Mouse (Mus musculus): ENCODE data around the gene Abcc12. TPM values are rescaled to one million over a fixed set of nuclear protein-coding genes. Genes with fewer than 3 reads are reported as not detected.

Gene Abcc12
- polyA plus RNA-seq, 1 experiment from 2014 or later = 0.05 TPM

- Histone ChIP-seq H3K36me3 (ENCODE audit: control insufficient read depth, insufficient read depth, low read length) (no peaks in the 10 kb centered on the region), H3K9me3 (ENCODE audit: control insufficient read depth, low read length) (no peaks in the 10 kb centered on the region), H3K4me2 (no peak overlapping the region), H3K4me1 (ENCODE audit: control insufficient read depth, insufficient read depth, low read length) (no peaks in the 10 kb centered on the region), H3K27ac (ENCODE audit: low read depth, low read length) (no peak overlapping the region), H3K27me3 (ENCODE audit: control insufficient read depth, insufficient read depth, low read length) (no peaks in the 10 kb centered on the region), H3K9ac (ENCODE audit: low read length) (no peak overlapping the region), H3K4me3 (ENCODE audit: low read depth, low read length) (no peak overlapping the region)
- DNase-seq (ENCODE audit: low spot score, missing footprints) = no peak
- 68% methylated on average over 2 of the region's 2 CpGs for WGBS
- no peak for ATAC-seq (ENCODE audit: low FRiP score)
Observed at GRCm38 (mm10) chr8:86603174-86603573, 22.7 kb upstream of the Abcc12 start.

GRCm38 (mm10) chr8:86600311-86600710 lies 19.8 kb upstream of the Abcc12 start:
- Histone ChIP-seq H3K4me2 (no peak overlapping the region), H3K9ac (ENCODE audit: low read length) (no peak overlapping the region), H3K4me3 (ENCODE audit: low read depth, low read length) (no peak overlapping the region), H3K9me3 (ENCODE audit: control insufficient read depth, low read length) (no peaks in the 10 kb centered on the region), H3K27ac (ENCODE audit: low read depth, low read length) (no peak overlapping the region), H3K36me3 (ENCODE audit: control insufficient read depth, insufficient read depth, low read length) (no peaks in the 10 kb centered on the region), H3K27me3 (ENCODE audit: control insufficient read depth, insufficient read depth, low read length) (no peaks in the 10 kb centered on the region), H3K4me1 (ENCODE audit: control insufficient read depth, insufficient read depth, low read length) (no peaks in the 10 kb centered on the region)
- ATAC-seq (ENCODE audit: low FRiP score) (no peak), DNase-seq (ENCODE audit: low spot score, missing footprints) (no peak)
- WGBS = 82% methylated on average over 3 of the region's 3 CpGs

- no peaks in the 10 kb centered on the region for H3K4me1 ChIP-seq (ENCODE audit: control insufficient read depth, insufficient read depth, low read length)
- no peaks in the 10 kb centered on the region for H3K27me3 ChIP-seq (ENCODE audit: control insufficient read depth, insufficient read depth, low read length)
- H3K36me3 ChIP-seq (ENCODE audit: control insufficient read depth, insufficient read depth, low read length) = no peaks in the 10 kb centered on the region
- no peak overlapping the region for H3K4me2 ChIP-seq
- H3K4me3 ChIP-seq (ENCODE audit: low read depth, low read length) = no peak overlapping the region
- H3K9ac ChIP-seq (ENCODE audit: low read length) = no peak overlapping the region
- no peaks in the 10 kb centered on the region for H3K9me3 ChIP-seq (ENCODE audit: control insufficient read depth, low read length)
- 89% methylated on average over 6 of the region's 6 CpGs for WGBS
- DNase-seq (ENCODE audit: low spot score, missing footprints) (no peak), ATAC-seq (ENCODE audit: low FRiP score) (no peak)
- no peak overlapping the region for H3K27ac ChIP-seq (ENCODE audit: low read depth, low read length)
Observed at GRCm38 (mm10) chr8:86599299-86599698, 18.8 kb upstream of the Abcc12 start.

GRCm38 (mm10) chr8:86597681-86598080 lies 17.2 kb upstream of the Abcc12 start:
- Histone ChIP-seq H3K27ac (ENCODE audit: low read depth, low read length) (no peak overlapping the region), H3K9me3 (ENCODE audit: control insufficient read depth, low read length) (no peaks in the 10 kb centered on the region), H3K4me3 (ENCODE audit: low read depth, low read length) (no peak overlapping the region), H3K27me3 (ENCODE audit: control insufficient read depth, insufficient read depth, low read length) (no peaks in the 10 kb centered on the region), H3K9ac (ENCODE audit: low read length) (no peak overlapping the region), H3K4me2 (no peak overlapping the region), H3K4me1 (ENCODE audit: control insufficient read depth, insufficient read depth, low read length) (no peaks in the 10 kb centered on the region), H3K36me3 (ENCODE audit: control insufficient read depth, insufficient read depth, low read length) (no peaks in the 10 kb centered on the region)
- WGBS = 89% methylated on average over 7 of the region's 7 CpGs
- DNase-seq (ENCODE audit: low spot score, missing footprints) (no peak), ATAC-seq (ENCODE audit: low FRiP score) (no peak)

- Histone ChIP-seq H3K9me3 (ENCODE audit: control insufficient read depth, low read length) (no peaks in the 10 kb centered on the region), H3K27me3 (ENCODE audit: control insufficient read depth, insufficient read depth, low read length) (no peaks in the 10 kb centered on the region), H3K4me3 (ENCODE audit: low read depth, low read length) (no peak overlapping the region), H3K4me2 (no peak overlapping the region), H3K36me3 (ENCODE audit: control insufficient read depth, insufficient read depth, low read length) (no peaks in the 10 kb centered on the region), H3K27ac (ENCODE audit: low read depth, low read length) (no peak overlapping the region), H3K4me1 (ENCODE audit: control insufficient read depth, insufficient read depth, low read length) (no peaks in the 10 kb centered on the region), H3K9ac (ENCODE audit: low read length) (no peak overlapping the region)
- WGBS = 90% methylated on average over 5 of the region's 5 CpGs
- no peak for DNase-seq (ENCODE audit: low spot score, missing footprints)
- ATAC-seq (ENCODE audit: low FRiP score) = no peak
Observed at GRCm38 (mm10) chr8:86595671-86596070, 15.2 kb upstream of the Abcc12 start.

- ATAC-seq (ENCODE audit: low FRiP score) = no peak
- H3K36me3 ChIP-seq (ENCODE audit: control insufficient read depth, insufficient read depth, low read length) = no peaks in the 10 kb centered on the region
- DNase-seq (ENCODE audit: low spot score, missing footprints) = no peak
- no peaks in the 10 kb centered on the region for H3K27me3 ChIP-seq (ENCODE audit: control insufficient read depth, insufficient read depth, low read length)
- WGBS = 83% methylated on average over 3 of the region's 3 CpGs
- no peak overlapping the region for H3K4me3 ChIP-seq (ENCODE audit: low read depth, low read length)
- no peak overlapping the region for H3K9ac ChIP-seq (ENCODE audit: low read length)
- H3K4me1 ChIP-seq (ENCODE audit: control insufficient read depth, insufficient read depth, low read length) = no peaks in the 10 kb centered on the region
- no peak overlapping the region for H3K27ac ChIP-seq (ENCODE audit: low read depth, low read length)
- no peaks in the 10 kb centered on the region for H3K9me3 ChIP-seq (ENCODE audit: control insufficient read depth, low read length)
- H3K4me2 ChIP-seq = no peak overlapping the region
Observed at GRCm38 (mm10) chr8:86594159-86594796, 13.8 kb upstream of the Abcc12 start.

- no peaks in the 10 kb centered on the region for H3K36me3 ChIP-seq (ENCODE audit: control insufficient read depth, insufficient read depth, low read length)
- no peak overlapping the region for H3K27ac ChIP-seq (ENCODE audit: low read depth, low read length)
- H3K9me3 ChIP-seq (ENCODE audit: control insufficient read depth, low read length) = no peaks in the 10 kb centered on the region
- H3K4me2 ChIP-seq = no peak overlapping the region
- H3K27me3 ChIP-seq (ENCODE audit: control insufficient read depth, insufficient read depth, low read length) = no peaks in the 10 kb centered on the region
- no peak overlapping the region for H3K4me3 ChIP-seq (ENCODE audit: low read depth, low read length)
- WGBS = 71% methylated on average over 10 of the region's 10 CpGs
- H3K9ac ChIP-seq (ENCODE audit: low read length) = no peak overlapping the region
- ATAC-seq (ENCODE audit: low FRiP score) (no peak), DNase-seq (ENCODE audit: low spot score, missing footprints) (no peak)
- H3K4me1 ChIP-seq (ENCODE audit: control insufficient read depth, insufficient read depth, low read length) = no peaks in the 10 kb centered on the region
Observed at GRCm38 (mm10) chr8:86593099-86593498, 12.6 kb upstream of the Abcc12 start.

- Histone ChIP-seq H3K4me1 (ENCODE audit: control insufficient read depth, insufficient read depth, low read length) (no peaks in the 10 kb centered on the region), H3K4me2 (no peak overlapping the region), H3K4me3 (ENCODE audit: low read depth, low read length) (no peak overlapping the region), H3K9me3 (ENCODE audit: control insufficient read depth, low read length) (no peaks in the 10 kb centered on the region), H3K36me3 (ENCODE audit: control insufficient read depth, insufficient read depth, low read length) (no peaks in the 10 kb centered on the region), H3K9ac (ENCODE audit: low read length) (no peak overlapping the region), H3K27ac (ENCODE audit: low read depth, low read length) (no peak overlapping the region), H3K27me3 (ENCODE audit: control insufficient read depth, insufficient read depth, low read length) (no peaks in the 10 kb centered on the region)
- DNase-seq (ENCODE audit: low spot score, missing footprints) (no peak), ATAC-seq (ENCODE audit: low FRiP score) (no peak)
- 94% methylated on average over 5 of the region's 5 CpGs for WGBS
Observed at GRCm38 (mm10) chr8:86588338-86588737, 7.9 kb upstream of the Abcc12 start.

GRCm38 (mm10) chr8:86586642-86587041 lies 6.2 kb upstream of the Abcc12 start:
- no peaks in the 10 kb centered on the region for H3K36me3 ChIP-seq (ENCODE audit: control insufficient read depth, insufficient read depth, low read length)
- H3K4me2 ChIP-seq = no peak overlapping the region
- no peaks in the 10 kb centered on the region for H3K4me1 ChIP-seq (ENCODE audit: control insufficient read depth, insufficient read depth, low read length)
- no peaks in the 10 kb centered on the region for H3K27me3 ChIP-seq (ENCODE audit: control insufficient read depth, insufficient read depth, low read length)
- ATAC-seq (ENCODE audit: low FRiP score) = no peak
- no peaks in the 10 kb centered on the region for H3K9me3 ChIP-seq (ENCODE audit: control insufficient read depth, low read length)
- no peak overlapping the region for H3K27ac ChIP-seq (ENCODE audit: low read depth, low read length)
- no peak overlapping the region for H3K9ac ChIP-seq (ENCODE audit: low read length)
- DNase-seq (ENCODE audit: low spot score, missing footprints) = no peak
- H3K4me3 ChIP-seq (ENCODE audit: low read depth, low read length) = no peak overlapping the region
- WGBS = 58% methylated on average over 6 of the region's 6 CpGs

All from midbrain, embryonic 11.5 days (tissue).